Mouse (Mus musculus) kidney, postnatal 4 days (tissue): ENCODE data around the gene Dnaaf5.
A peak's percentile ranks its signal among the peaks of the same experiment; 100 is the strongest.

Source experiments
- DNase-seq, 2 experiments: peaks; one replicate each; pipeline ENCODE4 v3.0.0; 2021; ENCODE audit warnings: mixed read lengths in 2 of 2

Dnaaf5 gene

GRCm38 (mm10) chr5:139199995-139200769, 50.2 kb downstream of the Dnaaf5 start, which contains the start of gene Sun1:
Gene Sun1, plus strand, starts transcription at chr5:139200637.
- DNase-seq = peak; percentile 99

GRCm38 (mm10) chr5:139200770-139201569, 50.9 kb downstream of the Dnaaf5 start:
- no peak for DNase-seq

GRCm38 (mm10) chr5:139202127-139202526, 52.1 kb downstream of the Dnaaf5 start:
- peak; percentile 26 to 46 for DNase-seq

- DNase-seq = no peak
Measured at GRCm38 (mm10) chr5:139203312-139203711, 53.3 kb downstream of the Dnaaf5 start.

GRCm38 (mm10) chr5:139206081-139206480, 56.1 kb downstream of the Dnaaf5 start:
- DNase-seq = no peak

- no peak for DNase-seq
Measured at GRCm38 (mm10) chr5:139206525-139206924, 56.5 kb downstream of the Dnaaf5 start.

- DNase-seq = no peak
Measured at GRCm38 (mm10) chr5:139208183-139208582, 58.2 kb downstream of the Dnaaf5 start.

GRCm38 (mm10) chr5:139208871-139209684, 59.1 kb downstream of the Dnaaf5 start:
- peak; percentile 20 to 40 for DNase-seq

- no peak for DNase-seq
Measured at GRCm38 (mm10) chr5:139209685-139210026, 59.6 kb downstream of the Dnaaf5 start.

- DNase-seq = no peak
Measured at GRCm38 (mm10) chr5:139211737-139212385, 61.8 kb downstream of the Dnaaf5 start.

- DNase-seq = no peak
Measured at GRCm38 (mm10) chr5:139214298-139214697, 64.3 kb downstream of the Dnaaf5 start.

GRCm38 (mm10) chr5:139215184-139215583, 65.2 kb downstream of the Dnaaf5 start:
- no peak for DNase-seq

GRCm38 (mm10) chr5:139216121-139216520, 66.1 kb downstream of the Dnaaf5 start:
- no peak for DNase-seq

- DNase-seq = no peak
Measured at GRCm38 (mm10) chr5:139216774-139217173, 66.8 kb downstream of the Dnaaf5 start.

- DNase-seq = no peak
Measured at GRCm38 (mm10) chr5:139220006-139220515, 70.0 kb downstream of the Dnaaf5 start.

- DNase-seq = no peak
Measured at GRCm38 (mm10) chr5:139220610-139221009, 70.6 kb downstream of the Dnaaf5 start.

GRCm38 (mm10) chr5:139223331-139223730, 73.3 kb downstream of the Dnaaf5 start:
- DNase-seq = no peak

GRCm38 (mm10) chr5:139227236-139227635, 77.2 kb downstream of the Dnaaf5 start:
- DNase-seq = no peak

- no peak for DNase-seq
Measured at GRCm38 (mm10) chr5:139227645-139228044, 77.6 kb downstream of the Dnaaf5 start.

- no peak for DNase-seq
Measured at GRCm38 (mm10) chr5:139228318-139228717, 78.3 kb downstream of the Dnaaf5 start.

GRCm38 (mm10) chr5:139229716-139230115, 79.7 kb downstream of the Dnaaf5 start:
- no peak for DNase-seq

GRCm38 (mm10) chr5:139232083-139232482, 82.1 kb downstream of the Dnaaf5 start:
- DNase-seq = no peak
